ENCODE assay signal across 20 mouse cellular contexts in genomic region chr13:30732709-30733445, GRCm38 (mm10). TPM values are rescaled to one million over a fixed set of nuclear protein-coding genes. Genes with fewer than 3 reads are reported as not detected.
DNase-seq lines count a peak whose midpoint lies in the region; ATAC-seq lines count a peak whose summit lies in the region.
"Had no signal": no experiment of that assay in that cellular context is flagged by ENCODE, and none has a peak within 500 bp of the region (broad histone marks: within the 10 kb centered on the region; RNA-seq: fewer than 3 reads in every experiment).

No protein-coding gene starts in this region.

- H3K27me3 ChIP-seq in forebrain, embryonic 12.5 days = no peaks in the 10 kb centered on the region
- H3K27me3 ChIP-seq: embryonic facial prominence, embryonic 15.5 days; forebrain, embryonic 15.5 days; heart, embryonic 12.5 days; hindbrain, embryonic 15.5 days had no signal

- DNase-seq in CD4-positive helper T cell, adult 2 months (ENCODE audit: low read depth, low spot score) = peak; percentile 62
- DNase-seq in CD4-positive, CD25-positive, alpha-beta regulatory T cell, adult 2 months (ENCODE audit: low read depth, low spot score) = peak; percentile 49
- peak; percentile 51 for DNase-seq in induced T-regulatory cell, adult 2 months (ENCODE audit: low read depth)
- DNase-seq in thymus, postnatal 4 days = peak; percentile 61
- DNase-seq in adrenal gland, adult (ENCODE audit: inconsistent age in 2 of 2, low spot score in 1 of 2) = no peak
- DNase-seq: adrenal gland, postnatal 10 days; cerebellum, adult 11 months; cerebellum, adult 8-10 months; cerebellum, postnatal 14 days; embryo, embryonic 11 days; gastrocnemius, postnatal 14 days; heart, postnatal 36 days had no signal

- WGBS in forebrain, embryonic 12.5 days = 86% methylated on average over 11 of the region's 11 CpGs

- no peak overlapping the region for H3K27ac ChIP-seq in forebrain, embryonic 12.5 days
- H3K27ac ChIP-seq: embryonic facial prominence, embryonic 15.5 days; forebrain, embryonic 10.5 days; forebrain, embryonic 15.5 days; hindbrain, embryonic 15.5 days had no signal

- no peaks in the 10 kb centered on the region for H3K9me3 ChIP-seq in forebrain, embryonic 12.5 days
- H3K9me3 ChIP-seq: embryonic facial prominence, embryonic 15.5 days; forebrain, embryonic 10.5 days; forebrain, embryonic 15.5 days; heart, embryonic 12.5 days; hindbrain, embryonic 15.5 days had no signal

- no peak overlapping the region for H3K9ac ChIP-seq in forebrain, embryonic 12.5 days
- H3K9ac ChIP-seq: embryonic facial prominence, embryonic 15.5 days; forebrain, embryonic 15.5 days; heart, embryonic 12.5 days; hindbrain, embryonic 15.5 days had no signal

- no peaks in the 10 kb centered on the region for H3K4me1 ChIP-seq in forebrain, embryonic 12.5 days
- H3K4me1 ChIP-seq: embryonic facial prominence, embryonic 15.5 days; forebrain, embryonic 10.5 days; forebrain, embryonic 15.5 days; hindbrain, embryonic 15.5 days had no signal

- H3K4me2 ChIP-seq in forebrain, embryonic 12.5 days = no peak overlapping the region
- H3K4me2 ChIP-seq: embryonic facial prominence, embryonic 15.5 days; forebrain, embryonic 15.5 days; heart, embryonic 12.5 days; hindbrain, embryonic 15.5 days had no signal

- H3K4me3 ChIP-seq in forebrain, embryonic 12.5 days (replicated peaks) = no peak overlapping the region
- H3K4me3 ChIP-seq: embryonic facial prominence, embryonic 15.5 days; erythroblast, embryonic 14.5 days; forebrain, embryonic 10.5 days; forebrain, embryonic 15.5 days; heart, embryonic 12.5 days; hindbrain, embryonic 15.5 days had no signal

- H3K36me3 ChIP-seq in forebrain, embryonic 12.5 days (replicated peaks) = no peaks in the 10 kb centered on the region
- H3K36me3 ChIP-seq: embryonic facial prominence, embryonic 15.5 days; forebrain, embryonic 10.5 days; forebrain, embryonic 15.5 days; heart, embryonic 12.5 days; hindbrain, embryonic 15.5 days had no signal

- ATAC-seq in forebrain, embryonic 12.5 days (ENCODE audit: low FRiP score) = no peak
- ATAC-seq: forebrain, embryonic 15.5 days had no signal

RNA-seq across cellular contexts. Expression of gene Irf4, which starts 16.1 kb away (rescaled TPM):
- polyA plus RNA-seq in forebrain, embryonic 12.5 days (2016; fragmentation: Nextera tagmentation; extraction: Ambion mirVana) = 0.04 and 0.06 TPM in 2 replicates
- polyA plus RNA-seq: embryonic facial prominence, embryonic 11.5 days; erythroblast, embryonic 14.5 days; forebrain, embryonic 10.5 days had no signal

Comparison
In these comparisons a context has a peak if more than half of its experiments do, and no peak if none do; other contexts are left out.
1. DNase-seq: peak in CD4-positive helper T cell, adult 2 months (single experiment), CD4-positive, CD25-positive, alpha-beta regulatory T cell, adult 2 months (single experiment), induced T-regulatory cell, adult 2 months (single experiment) and thymus, postnatal 4 days (single experiment); none in adrenal gland, adult (0 of 2).